Mouse (Mus musculus) activated CD4-positive, CD25-positive, alpha-beta regulatory T cell (primary cell): ENCODE results near the gene Rab31. TPM values are rescaled to one million over a fixed set of nuclear protein-coding genes. Genes with fewer than 3 reads are reported as not detected.

Source experiments
- polyA plus RNA-seq, 2 experiments: library from polyadenylated mRNA; unstranded; fragments of 100-300 nt; shearing (Covaris generic); gene quantifications; one replicate each; pipeline ENCODE4 v1.2.1; 2017

Rab31 gene
- polyA plus RNA-seq: 1 to 10 TPM; 3.4 to 6.0 TPM

DNA sequence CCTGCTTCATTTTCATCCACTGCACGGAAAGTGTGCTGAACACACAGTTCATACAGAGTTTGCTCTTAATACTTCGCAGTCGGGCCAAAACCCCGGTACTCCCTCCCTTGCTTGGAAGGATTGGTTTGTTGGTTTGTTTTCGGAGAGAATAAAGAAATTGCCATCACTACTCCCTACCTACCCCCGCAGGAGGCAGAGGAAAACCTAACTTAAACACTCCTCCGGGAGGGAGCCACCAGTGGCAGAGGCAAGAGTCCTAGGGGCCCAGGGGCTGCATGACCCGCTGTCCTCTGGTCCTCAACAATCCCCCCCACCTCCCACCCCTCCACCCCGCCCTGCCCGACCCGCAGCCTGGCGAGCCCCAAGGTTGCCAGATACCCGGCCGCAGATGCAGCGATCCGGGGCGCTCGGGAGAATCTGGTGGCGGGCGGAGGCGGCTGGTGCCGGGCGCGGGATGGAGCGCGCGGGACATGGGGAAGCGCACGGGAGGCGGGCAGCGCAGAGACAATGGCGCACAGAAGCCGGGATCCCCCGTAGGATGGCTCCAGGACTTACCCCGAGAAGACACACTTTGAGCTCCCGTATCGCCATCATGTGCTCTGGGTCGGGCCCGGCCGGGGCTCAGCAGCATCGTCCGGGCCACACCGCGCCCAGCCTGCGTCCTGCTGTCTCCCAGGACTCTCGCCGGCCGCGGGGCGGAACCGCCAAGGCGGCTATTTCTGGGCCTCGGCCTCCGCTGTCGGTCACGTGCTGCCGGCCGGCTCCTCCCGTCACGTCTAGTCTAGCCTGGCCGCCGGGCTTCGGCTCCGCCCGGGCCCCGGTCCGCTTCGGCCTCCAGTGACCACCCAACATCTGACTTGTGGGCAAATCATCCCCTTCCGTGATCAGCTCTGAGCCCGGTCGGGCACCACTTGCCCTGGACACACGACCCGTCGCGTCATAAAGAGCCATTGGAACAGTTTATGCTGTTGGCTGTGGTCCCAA is at the start of gene Rab31:
TSS of gene Rab31 (minus strand) at position 802 of the 984 bp plus-strand sequence.

DNA sequence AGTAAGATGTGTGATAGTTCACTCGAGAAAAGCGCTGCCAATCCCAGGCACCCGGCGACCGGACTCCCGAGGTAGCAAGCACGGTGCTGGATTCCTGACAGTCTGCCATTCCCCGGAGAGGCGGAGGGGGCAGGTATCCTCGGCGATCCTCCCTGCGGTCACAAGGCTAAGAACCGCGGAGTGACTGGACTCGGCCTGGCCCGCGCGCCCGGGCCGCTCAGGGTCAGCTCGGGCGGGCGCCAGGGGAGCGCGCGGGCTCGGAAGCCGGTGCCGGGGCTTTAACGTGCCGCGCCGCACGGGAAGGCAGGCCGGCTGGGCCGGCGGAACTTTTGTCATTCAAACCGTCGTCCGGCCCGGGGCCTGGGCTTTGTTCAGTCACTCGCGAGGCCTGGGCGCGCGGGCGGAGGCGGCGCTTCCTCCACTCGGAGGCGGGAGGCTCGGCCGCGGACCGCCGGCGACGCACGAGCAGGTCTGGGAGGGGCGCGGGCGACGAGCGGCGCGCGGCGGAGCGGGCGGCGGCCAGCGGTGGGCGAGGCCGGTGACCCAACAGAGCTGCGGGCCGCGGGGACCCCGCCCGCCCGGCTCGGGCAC is 10.1 kb upstream of the Rab31 start, which contains the start of gene Ppp4r1:
TSS of gene Ppp4r1 (plus strand) at position 23 of the 591 bp plus-strand sequence.

DNA sequence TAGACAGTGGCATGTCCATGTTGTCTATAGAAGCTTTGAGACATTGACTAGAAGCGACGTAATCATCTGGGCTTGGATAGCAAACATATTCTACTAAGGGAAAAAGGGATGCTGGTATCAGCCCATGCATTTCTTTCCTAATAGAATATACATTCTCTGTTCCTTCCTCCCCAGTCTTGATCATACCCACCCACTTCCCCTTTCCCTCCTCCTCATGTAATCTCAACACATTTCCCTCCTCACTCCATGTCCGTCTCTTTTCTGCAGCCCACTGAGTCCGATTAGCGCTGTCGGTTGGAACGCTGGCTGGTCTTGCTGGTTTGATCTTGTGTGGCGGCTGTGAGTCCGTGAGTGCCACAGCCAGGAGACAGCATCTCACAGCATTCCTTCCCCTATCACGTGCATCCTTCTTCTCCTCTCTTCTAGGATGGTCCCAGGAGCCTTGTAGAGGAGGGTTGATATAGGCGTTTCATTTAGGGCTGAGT is 130.8 kb downstream of the Rab31 start, which contains the start of gene Txndc2:
TSS of gene Txndc2 (minus strand) at position 435 of the 485 bp plus-strand sequence.

DNA sequence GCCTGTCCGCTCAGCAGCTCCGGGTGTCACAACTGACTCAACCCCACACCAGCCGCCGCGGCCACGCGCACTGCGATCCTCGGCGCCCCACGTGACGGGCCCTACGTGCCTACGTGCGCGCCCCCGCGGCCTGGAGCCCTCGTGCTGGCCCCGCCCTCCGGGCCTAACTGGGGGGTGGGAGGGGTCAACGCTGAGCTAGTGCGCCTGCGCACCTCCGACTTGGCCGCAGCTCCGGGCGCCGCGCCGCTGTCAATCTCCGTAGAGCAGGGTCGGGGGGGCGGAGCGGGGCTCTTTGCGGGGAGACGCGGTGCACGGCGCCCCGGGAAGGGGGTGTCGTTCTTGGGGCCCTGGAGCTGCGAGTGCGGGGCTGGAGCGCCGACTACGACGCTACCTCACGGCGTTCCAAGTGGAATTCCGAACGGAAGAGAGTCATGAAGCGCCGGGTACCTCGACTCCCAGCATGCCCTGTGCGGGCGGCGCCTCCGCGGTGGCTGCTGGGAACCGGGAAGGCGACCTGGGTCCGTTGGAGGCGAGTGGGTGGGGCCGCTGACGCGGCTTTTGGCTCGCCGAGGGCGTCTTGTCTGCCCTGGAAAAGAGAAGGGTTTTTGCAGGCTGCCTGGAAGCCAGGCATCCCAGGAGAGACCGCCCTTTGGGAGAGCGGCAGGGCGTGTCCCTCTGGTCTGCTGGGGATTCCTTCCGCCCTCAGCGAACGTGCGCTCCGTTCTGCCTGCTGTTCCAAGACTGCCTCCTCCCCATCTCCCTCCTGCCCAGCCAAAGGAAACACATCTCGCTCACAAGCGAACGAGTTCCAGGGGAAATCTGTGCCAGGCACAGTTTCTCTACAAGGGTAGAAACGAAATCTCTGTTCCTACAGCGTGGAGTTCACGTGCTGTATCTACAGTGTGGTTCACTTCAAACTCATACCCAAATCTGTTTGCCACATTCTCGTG is 158.8 kb downstream of the Rab31 start, which contains the start of gene Vapa:
TSS of gene Vapa (minus strand) at position 93 of the 950 bp plus-strand sequence.

Other genes with a start within 250 kb of the Rab31 start
- gene Tmem232, start 232.0 kb downstream of the Rab31 start, polyA plus RNA-seq: not detected
- gene Vapa, start 159.2 kb downstream of the Rab31 start, polyA plus RNA-seq: 100 to 1,000 TPM; 178 to 215 TPM
- gene Txndc2, start 130.6 kb downstream of the Rab31 start, polyA plus RNA-seq: under 1 TPM in 1 of 2 experiments, not detected in 1; 0.12 TPM
- 10 to 100 TPM; 40.0 to 74.9 TPM for gene Ppp4r1, start 9.8 kb upstream of the Rab31 start, polyA plus RNA-seq
- gene Ralbp1, start 113.0 kb upstream of the Rab31 start, polyA plus RNA-seq: 100 to 1,000 TPM; 121 to 123 TPM
- gene Twsg1, start 178.5 kb upstream of the Rab31 start, polyA plus RNA-seq: 10 to 100 TPM; 58.7 to 69.1 TPM